Mouse (Mus musculus) kidney, postnatal 14 days (tissue): Measurements from ENCODE around the gene Tomt.
"Not testable (repeated sequence)": the region's sequence is repeated elsewhere in the genome, so short reads cannot be mapped to it uniquely, and the experiment has no call there.

ENCODE experiments used
- DNase-seq: peaks from one replicate; pipeline ENCODE4 v3.0.0; 2022; ENCODE audit warnings: mixed read lengths

Tomt gene

GRCm38 (mm10) chr7:101906287-101906681 lies at the start of gene Tomt:
TSS of gene Tomt (minus strand) at chr7:101906359.
- DNase-seq, result no peak

DNA sequence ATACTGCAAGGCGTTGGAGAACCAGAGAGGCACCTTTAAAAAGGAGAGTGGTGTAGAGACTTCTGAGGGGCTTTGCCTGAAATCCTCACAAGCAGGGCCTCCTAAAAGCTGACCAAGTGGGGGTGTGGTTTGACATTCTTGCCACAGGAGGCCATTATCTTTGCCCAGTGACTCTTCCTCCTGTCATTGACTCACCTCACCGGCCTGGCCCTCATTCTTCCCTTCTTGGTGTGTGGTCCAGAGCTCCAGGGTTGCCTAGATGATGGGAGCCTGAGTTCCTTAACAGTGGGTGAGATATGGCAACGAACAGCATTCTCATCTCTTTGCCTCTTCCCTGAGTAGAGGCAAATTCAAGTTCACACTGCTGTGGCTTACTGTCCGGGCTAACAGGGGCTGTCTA lies 49.7 kb upstream of the Tomt start:
- no peak for DNase-seq

DNA sequence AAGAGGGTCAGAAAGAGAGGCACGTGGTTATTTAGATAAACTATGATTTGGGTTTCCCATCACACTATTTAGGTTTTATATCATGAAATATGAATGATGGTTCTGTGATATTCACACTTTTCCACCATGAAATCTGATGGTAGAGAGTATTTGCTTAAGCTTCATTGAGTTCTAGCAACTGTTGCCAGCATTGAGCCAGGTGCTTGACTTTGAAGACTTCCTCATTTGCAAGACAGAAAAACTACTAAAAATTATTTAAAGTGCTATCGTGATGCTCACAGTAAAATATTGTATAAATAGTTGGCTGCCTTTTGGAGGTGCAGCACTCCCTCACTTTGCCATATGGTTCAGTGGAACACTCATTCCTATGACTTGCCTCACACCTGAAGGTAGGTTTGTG lies 49.1 kb upstream of the Tomt start:
- no peak for DNase-seq

DNA sequence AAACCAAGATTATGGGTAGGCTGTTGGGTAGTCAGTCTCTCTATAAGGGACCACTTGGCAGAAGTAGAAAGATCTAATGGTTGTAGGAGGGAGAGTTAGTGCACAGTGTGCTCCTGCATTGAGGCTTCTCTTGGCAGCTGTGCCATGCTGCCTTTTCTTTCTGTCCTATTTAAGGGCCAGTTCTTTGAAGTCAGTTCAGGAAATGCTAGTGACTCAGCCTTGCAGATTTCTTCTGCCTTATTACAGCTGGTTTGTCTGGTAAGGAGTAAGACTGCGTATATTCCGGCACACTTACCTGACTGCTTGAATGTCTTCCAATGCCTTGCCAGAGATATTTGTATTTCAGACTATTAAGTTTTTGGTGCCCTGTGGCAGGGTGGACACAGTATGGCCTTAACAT lies 48.0 kb upstream of the Tomt start:
- DNase-seq, result no peak

- no peak for DNase-seq
These were observed 45.9 kb upstream of the Tomt start for GRCm38 (mm10) chr7:101952098-101952497.

DNA sequence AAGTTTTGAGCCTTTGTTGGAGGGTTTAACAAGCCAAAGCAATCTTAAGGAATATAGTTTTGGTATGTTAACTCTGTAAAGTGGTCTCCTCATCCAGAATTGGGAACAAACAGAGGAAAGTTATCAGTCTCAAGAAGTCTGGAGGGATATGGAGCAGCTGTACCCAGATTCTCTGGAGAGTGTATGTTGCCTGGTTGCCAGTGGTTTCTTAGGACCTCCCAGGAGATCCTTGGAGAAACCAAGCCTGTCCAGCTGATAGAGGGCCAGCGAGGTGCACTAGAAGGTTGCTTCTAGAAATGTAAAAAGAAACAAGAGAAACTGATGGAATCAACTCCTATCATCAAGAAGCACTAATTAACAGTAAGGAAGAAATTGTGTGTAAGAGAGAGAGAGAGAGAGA lies 45.5 kb upstream of the Tomt start:
- no peak for DNase-seq

GRCm38 (mm10) chr7:101949008-101949407 lies 42.8 kb upstream of the Tomt start:
- DNase-seq, result not testable (repeated sequence)

DNA sequence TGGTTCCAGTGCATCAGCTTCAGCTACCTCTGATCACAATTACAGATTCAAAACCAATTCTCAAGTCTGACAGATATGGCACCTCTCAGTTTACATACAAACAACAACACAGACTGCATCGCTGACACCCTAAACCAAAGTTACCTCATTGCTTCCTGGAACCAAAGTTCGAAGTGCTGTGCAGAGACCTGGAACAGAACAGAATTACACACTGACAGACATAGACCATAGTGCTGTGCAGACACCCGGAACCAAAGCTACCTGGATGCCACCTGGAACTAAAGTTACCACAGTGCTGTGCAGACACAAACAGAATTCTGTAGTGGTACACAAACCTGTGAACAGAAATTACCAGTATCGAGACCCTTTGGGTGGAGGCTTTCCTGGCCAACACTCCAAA lies 33.6 kb upstream of the Tomt start:
- peak; percentile 52 for DNase-seq

- no peak for DNase-seq
These were observed 32.2 kb upstream of the Tomt start for GRCm38 (mm10) chr7:101938348-101938747.

GRCm38 (mm10) chr7:101937569-101937968 lies 31.4 kb upstream of the Tomt start:
- no peak for DNase-seq

DNA sequence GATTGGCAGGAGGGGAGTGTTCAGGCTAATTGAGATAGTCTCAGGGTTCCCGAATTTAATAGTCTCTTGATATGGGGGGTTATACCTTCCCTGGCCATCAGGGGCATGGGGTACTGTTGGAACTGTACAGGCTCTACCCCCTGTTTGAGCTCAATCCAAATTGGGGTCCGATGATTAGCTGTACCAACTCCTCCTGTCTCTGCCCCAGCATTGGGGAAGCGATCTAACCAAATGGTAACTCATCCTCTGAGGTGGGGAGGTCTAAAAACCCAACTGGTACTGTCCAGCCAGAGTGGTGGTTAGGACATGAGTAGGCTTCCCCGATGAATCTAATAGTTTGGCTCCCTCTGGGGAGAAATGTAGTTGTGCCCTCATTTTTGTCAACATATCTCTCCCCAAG lies 30.8 kb upstream of the Tomt start:
- DNase-seq, result no peak

DNA sequence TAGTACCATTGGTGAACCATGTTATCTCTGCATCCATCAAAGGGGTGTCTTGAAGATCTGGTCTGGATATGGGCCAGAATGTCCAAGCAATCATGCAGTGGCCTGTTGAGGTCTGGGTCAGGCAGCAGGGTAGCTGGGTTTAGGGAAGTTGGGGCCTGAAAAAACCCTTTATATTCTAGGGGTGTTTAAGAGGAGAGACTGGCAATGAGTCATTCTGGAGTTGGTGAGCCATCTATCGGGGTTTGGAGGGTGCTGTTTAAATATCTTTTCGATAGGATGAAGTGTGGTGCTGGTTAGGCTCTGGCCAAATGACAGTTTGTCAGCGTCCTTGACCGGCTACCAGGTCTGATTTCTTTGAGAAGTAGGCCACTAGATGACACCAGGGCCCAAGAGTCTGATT lies 29.8 kb upstream of the Tomt start:
- DNase-seq, result no peak

DNA sequence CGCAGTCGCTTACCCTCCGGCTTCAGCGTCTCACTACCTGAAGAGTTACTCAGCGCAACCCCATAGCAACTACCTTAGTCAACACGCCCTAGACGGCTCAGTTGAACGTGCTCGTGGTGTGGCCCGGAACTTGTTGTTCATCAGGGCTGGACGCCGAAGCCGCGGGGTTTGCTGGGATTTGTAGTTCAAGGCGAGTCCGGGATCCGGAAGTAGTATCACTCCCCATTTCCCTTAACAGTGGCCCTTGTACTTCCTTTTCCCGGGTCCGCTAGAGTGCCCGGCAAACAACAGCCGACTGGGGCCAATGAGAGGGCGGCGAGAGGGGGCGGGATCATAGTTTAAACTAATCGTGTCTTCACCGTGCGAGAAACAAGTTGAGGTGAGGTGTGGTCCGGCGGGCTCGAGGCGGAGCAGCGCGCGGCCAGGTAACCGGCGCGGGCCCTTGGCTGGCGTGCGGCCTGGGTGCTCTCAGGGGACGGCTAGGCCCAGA lies 27.6 kb upstream of the Tomt start, which contains the start of the genes Lrrc51 and Numa1:
Gene Lrrc51 (minus strand): TSS at position 145 of the 490 bp plus-strand sequence.
Gene Numa1 (plus strand): TSS at position 361 of the 490 bp plus-strand sequence.
- DNase-seq, result peak; percentile 97

DNA sequence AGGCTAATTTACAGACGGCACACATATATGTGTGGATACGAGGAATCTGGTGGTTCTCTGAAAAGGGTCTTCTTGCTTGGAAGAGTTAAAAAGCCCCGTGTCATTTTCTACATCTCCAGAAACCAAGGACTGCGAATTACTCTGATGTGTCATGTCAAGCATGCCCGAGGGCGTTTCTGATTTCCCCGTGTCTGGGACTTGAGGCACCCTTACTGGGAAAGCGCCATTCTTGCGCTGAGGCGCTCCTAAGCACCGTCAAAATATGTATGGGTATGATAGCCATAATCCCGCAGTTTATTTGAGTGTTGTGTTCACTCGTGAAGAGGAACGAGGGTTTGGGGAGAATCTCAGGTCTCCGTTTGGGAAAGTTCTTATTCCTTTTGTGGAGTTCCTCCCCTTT lies 27.1 kb upstream of the Tomt start:
- no peak for DNase-seq

GRCm38 (mm10) chr7:101932551-101932950 lies 26.4 kb upstream of the Tomt start:
- DNase-seq, result no peak

- no peak for DNase-seq
These were observed 21.9 kb upstream of the Tomt start for GRCm38 (mm10) chr7:101928093-101928492.

DNA sequence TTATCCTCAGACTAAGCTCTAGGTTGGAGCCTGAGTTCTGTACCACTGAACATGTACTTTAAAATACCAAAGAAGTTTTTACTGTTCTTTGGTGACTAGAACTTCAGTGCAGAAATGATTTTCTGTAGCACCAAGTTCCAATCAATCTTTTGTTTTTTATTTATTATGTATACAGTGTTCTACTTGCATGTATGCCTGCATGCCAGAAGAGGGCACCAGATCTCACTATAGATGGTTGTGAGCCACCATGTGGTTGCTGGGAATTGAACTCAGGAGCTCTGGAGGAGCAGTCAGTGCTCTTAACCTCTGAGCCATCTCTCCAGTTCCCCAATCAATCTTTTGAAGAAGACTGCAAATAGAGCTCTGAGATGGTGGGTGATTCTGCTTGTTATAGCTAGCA lies 19.7 kb upstream of the Tomt start:
- DNase-seq, result not testable (repeated sequence)

DNA sequence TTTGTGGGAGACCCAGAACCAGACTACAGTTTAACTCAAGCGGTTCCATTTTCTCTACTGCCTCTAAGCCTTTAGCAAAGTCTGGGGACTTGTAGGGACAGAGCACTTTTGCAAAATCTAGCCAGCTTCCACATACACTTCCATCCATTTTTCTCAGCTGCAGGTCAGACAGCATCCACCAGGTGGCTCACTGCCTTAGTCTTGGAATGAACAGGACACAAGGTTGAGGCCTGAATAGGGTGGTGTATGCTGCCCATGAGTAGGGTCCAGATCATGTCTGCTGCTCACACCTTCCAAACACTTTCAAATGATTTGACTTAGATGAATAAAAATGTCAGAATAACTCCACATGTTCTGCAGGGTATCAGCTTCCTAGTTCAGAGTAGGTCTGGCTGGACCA lies 11.9 kb upstream of the Tomt start:
- DNase-seq, result peak; percentile 72

GRCm38 (mm10) chr7:101911982-101912381 lies 5.8 kb upstream of the Tomt start:
- no peak for DNase-seq

GRCm38 (mm10) chr7:101910138-101910537 lies 4.0 kb upstream of the Tomt start:
- no peak for DNase-seq

DNA sequence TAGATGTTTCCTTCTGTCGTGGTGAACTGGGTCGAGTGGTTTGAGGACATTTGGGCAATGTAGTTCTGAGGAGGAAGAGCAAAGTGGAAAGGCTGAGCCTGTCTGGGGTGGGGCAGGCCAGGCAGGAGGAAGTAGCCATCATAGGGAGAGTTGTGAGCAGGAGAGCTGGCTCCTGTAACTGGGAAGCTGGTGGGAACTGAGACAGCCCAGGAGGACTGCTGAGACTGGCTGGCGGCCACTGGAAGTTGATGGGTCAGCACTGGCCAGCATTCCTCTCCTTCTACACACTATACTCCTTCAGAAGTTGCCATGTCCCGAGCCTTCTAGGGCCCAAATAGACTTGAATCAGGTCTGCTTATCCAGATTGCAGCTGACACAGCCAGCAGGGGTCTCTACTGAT lies 2.2 kb upstream of the Tomt start:
- DNase-seq, result peak; percentile 36

- no peak for DNase-seq
These were observed 537 bp upstream of the Tomt start for GRCm38 (mm10) chr7:101906696-101907095.

DNA sequence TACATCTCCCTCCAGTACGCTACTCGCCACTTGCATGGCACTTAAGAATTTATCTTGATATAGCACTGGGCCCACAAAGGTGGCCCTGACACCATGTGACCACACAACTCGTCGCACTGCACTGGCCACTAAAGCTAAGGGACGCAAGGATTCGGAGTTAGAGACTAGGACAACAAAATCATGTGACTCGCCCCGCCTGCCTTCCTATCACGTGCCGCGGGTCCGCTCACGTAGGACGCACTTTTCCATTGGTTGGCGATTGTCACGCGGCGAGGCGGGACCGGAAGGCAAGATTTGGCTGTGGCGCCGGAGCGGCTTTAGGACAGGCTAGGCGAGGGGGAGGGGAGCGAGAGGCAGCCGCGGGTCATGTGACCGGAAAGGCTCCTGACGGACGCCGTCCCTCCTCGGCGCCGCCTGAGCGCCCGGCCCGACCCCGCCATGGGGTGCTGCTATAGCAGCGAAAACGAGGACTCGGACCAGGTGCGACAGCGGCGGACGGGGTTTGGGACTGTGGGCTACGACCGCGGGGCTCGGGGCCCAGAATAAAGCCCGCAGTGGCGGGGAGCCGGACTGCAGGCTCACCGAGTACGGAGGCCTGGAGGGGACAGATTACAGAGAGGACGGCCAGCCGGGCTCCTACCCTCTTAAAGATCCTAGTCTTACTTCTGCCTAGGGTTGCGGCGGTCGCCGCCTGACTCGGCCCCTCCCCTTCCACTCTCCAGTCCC lies 435 bp downstream of the Tomt start, which contains the start of gene Lamtor1:
Gene Lamtor1 (plus strand): TSS at position 344 of the 726 bp plus-strand sequence.
- peak; percentile 100 for DNase-seq

- no peak for DNase-seq
These were observed 3.3 kb downstream of the Tomt start for GRCm38 (mm10) chr7:101902846-101903245.

DNA sequence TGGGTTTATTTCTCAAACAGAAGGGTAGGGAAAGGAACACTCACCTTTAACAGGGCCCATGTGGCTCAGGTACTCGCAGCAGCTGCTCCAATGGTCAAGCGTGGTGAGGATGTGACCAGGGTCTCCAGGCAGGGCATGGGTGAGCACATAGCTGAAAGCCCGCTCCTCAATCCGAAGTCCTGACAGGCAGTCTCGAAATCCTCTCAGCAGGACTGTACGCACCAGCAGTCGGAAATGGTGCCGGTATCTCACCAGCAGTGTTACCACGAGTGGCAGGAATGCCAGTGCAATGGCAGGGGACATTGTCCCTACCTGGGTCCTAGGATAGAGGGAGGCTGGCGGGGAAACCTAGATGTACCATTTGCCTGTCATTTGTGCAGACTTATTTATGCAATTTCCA lies 4.2 kb downstream of the Tomt start:
- no peak for DNase-seq
